17 mouse cellular contexts compared by ENCODE assay signal in genomic region chr9:85121059-85121458, GRCm38 (mm10).
DNase-seq lines count a peak whose midpoint lies in the region; ATAC-seq and TF ChIP-seq lines count a peak whose summit lies in the region.
"Had no signal": no experiment of that assay in that cellular context is flagged by ENCODE, and none has a peak within 500 bp of the region (broad histone marks: within the 10 kb centered on the region; RNA-seq: fewer than 3 reads in every experiment).

No protein-coding gene starts in this region.

- no peak for TF ChIP-seq EP300 in liver, postnatal 0 days (IDR thresholded peaks at IDR 0.05; ENCODE audit: low read depth)

- 0 out of 2 replicates have a peak, but pooled peaks cover 3% of the 10 kb centered on the region for H3K4me1 ChIP-seq in liver, postnatal 0 days (ENCODE audit: insufficient read depth)
- H3K4me1 ChIP-seq: embryonic facial prominence, embryonic 12.5 days; forebrain, embryonic 15.5 days; neural tube, embryonic 13.5 days had no signal

- H3K27me3 ChIP-seq in liver, postnatal 0 days (ENCODE audit: insufficient read depth, low read length), result no peaks in the 10 kb centered on the region
- H3K27me3 ChIP-seq: embryonic facial prominence, embryonic 12.5 days; forebrain, embryonic 15.5 days; heart, embryonic 13.5 days; neural tube, embryonic 13.5 days had no signal

- no peak overlapping the region for H3K4me3 ChIP-seq in liver, postnatal 0 days (ENCODE audit: low read depth, low read length)
- H3K4me3 ChIP-seq: embryonic facial prominence, embryonic 12.5 days; forebrain, embryonic 15.5 days; heart, embryonic 13.5 days; neural tube, embryonic 13.5 days had no signal

- ATAC-seq in liver, postnatal 0 days, result peak; percentile 69
- ATAC-seq: forebrain, embryonic 15.5 days; hindbrain, embryonic 16.5 days; lung, postnatal 0 days had no signal

- no peak overlapping the region for H3K9ac ChIP-seq in liver, postnatal 0 days (replicated peaks)
- H3K9ac ChIP-seq: embryonic facial prominence, embryonic 12.5 days; forebrain, embryonic 15.5 days; heart, embryonic 13.5 days; neural tube, embryonic 13.5 days had no signal

- H3K4me2 ChIP-seq in liver, postnatal 0 days (ENCODE audit: low read depth, low read length), result no peak overlapping the region
- H3K4me2 ChIP-seq: embryonic facial prominence, embryonic 12.5 days; forebrain, embryonic 15.5 days; heart, embryonic 13.5 days; neural tube, embryonic 13.5 days had no signal

- no peaks in the 10 kb centered on the region for H3K36me3 ChIP-seq in liver, postnatal 0 days (replicated peaks; ENCODE audit: insufficient read depth, low read length)
- H3K36me3 ChIP-seq: embryonic facial prominence, embryonic 12.5 days; forebrain, embryonic 15.5 days; heart, embryonic 13.5 days; neural tube, embryonic 13.5 days had no signal

- H3K9me3 ChIP-seq in liver, postnatal 0 days (ENCODE audit: low read length), result no peaks in the 10 kb centered on the region
- H3K9me3 ChIP-seq: embryonic facial prominence, embryonic 12.5 days; forebrain, embryonic 15.5 days; heart, embryonic 13.5 days; neural tube, embryonic 13.5 days had no signal

- peak overlapping the region; percentile 55; the same call in 1 of the 2 replicates for H3K27ac ChIP-seq in liver, postnatal 0 days (ENCODE audit: low read depth)
- H3K27ac ChIP-seq: embryonic facial prominence, embryonic 12.5 days; forebrain, embryonic 15.5 days; heart, embryonic 13.5 days; neural tube, embryonic 13.5 days had no signal

- DNase-seq in kidney, postnatal 14 days, result peak; percentile 9
- no peak for DNase-seq in kidney, postnatal 4 days
- peak; percentile 75 for DNase-seq in 416B (ENCODE audit: low read depth)
- peak; percentile 13 for DNase-seq in T-cell, adult 2 months (ENCODE audit: low spot score)
- DNase-seq in liver, postnatal 0 days, result no peak
- DNase-seq in testis, postnatal 10 days (ENCODE audit: low spot score), result no peak
- no peak for DNase-seq in gastrocnemius, postnatal 4 days (ENCODE audit: low spot score in 2 of 2)
- DNase-seq: cerebellum, adult 18-20 months; heart, postnatal 36 days; right cerebral cortex, postnatal 14 days; thymus, adult 2 months had no signal

- no peak for TF ChIP-seq CTCF in liver, postnatal 0 days (IDR thresholded peaks at IDR 0.05; ENCODE audit: low read depth)

Comparison
In these comparisons a context has a peak if more than half of its experiments do, and no peak if none do; other contexts are left out.
1. DNase-seq: peak in kidney, postnatal 14 days (single experiment), 416B (single experiment) and T-cell, adult 2 months (single experiment); none in kidney, postnatal 4 days (0 of 2), liver, postnatal 0 days (single experiment), testis, postnatal 10 days (single experiment) and gastrocnemius, postnatal 4 days (0 of 2).